ENCODE assay signal across 31 mouse cellular contexts in the genomic region with DNA sequence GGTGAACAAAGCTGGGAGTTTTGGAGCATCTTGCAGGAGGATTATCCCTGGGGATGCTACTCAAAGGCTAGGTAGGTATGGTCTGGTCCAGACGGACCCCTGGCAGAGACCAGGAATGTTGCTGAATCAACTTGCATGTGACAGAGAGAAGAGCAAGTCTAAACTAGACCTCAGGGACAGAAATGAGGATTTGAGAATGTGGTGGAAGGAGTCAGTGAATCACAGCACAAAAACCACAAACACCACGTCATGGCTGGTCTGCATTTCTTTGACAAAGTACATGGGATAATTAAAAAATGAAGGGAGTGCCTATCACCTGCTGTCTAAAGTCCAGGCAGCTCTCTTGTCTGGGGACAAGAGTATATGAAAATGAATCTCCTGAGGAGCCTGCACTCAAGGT.
DNase-seq lines count a peak whose midpoint lies in the region; ATAC-seq and TF ChIP-seq lines count a peak whose summit lies in the region.
"Had no signal": no experiment of that assay in that cellular context is flagged by ENCODE, and none has a peak within 500 bp of the region (broad histone marks: within the 10 kb centered on the region; RNA-seq: fewer than 3 reads in every experiment).

No protein-coding gene starts in this region.

- dilution Hi-C loops in CH12.LX (cut with MboI; ENCODE audit: extremely low pct_ligation_motif_present, extremely low pct_unique_long_range_greater_than_20kb, low sequenced_read_pairs) = no loop called here

- DNase-seq in 3134 (ENCODE audit: extremely low read depth, insufficient read length, low spot score) (peak; percentile 53), CH12.LX (ENCODE audit: extremely low read depth) (peak; percentile 66)
- DNase-seq in testis, postnatal 14 days (ENCODE audit: low spot score) = no peak
- DNase-seq in spleen, postnatal 10 days (ENCODE audit: low spot score in 2 of 2) = no peak
- DNase-seq in cerebellum, postnatal 4 days (ENCODE audit: low spot score in 2 of 2) = no peak
- DNase-seq: adrenal gland, adult 8-10 months; adrenal gland, postnatal 25 days; cerebellum, adult 11-12 months; cerebellum, adult 8-10 months; cerebellum, postnatal 10 days; cerebellum, postnatal 36 days; embryo, embryonic 11 days; forebrain, postnatal 0 days; gastrocnemius, adult 2 months; gastrocnemius, postnatal 14 days; heart, adult 18-20 months; heart, postnatal 10 days; heart, postnatal 36 days; kidney, adult 18-20 months had no signal

- peak; percentile 90 for TF ChIP-seq EP300 in CH12.LX (IDR thresholded peaks at IDR 0.05; ENCODE audit: low read length)

- no peaks in the 10 kb centered on the region for H3K36me3 ChIP-seq in CH12.LX (replicated peaks in 1 of 2; ENCODE audit: control insufficient read depth in 1 of 2, insufficient read depth in 1 of 2, low read length in 1 of 2)
- no peaks in the 10 kb centered on the region for H3K36me3 ChIP-seq in forebrain, embryonic 13.5 days (ENCODE audit: poor library complexity, severe bottlenecking)
- H3K36me3 ChIP-seq: embryonic facial prominence, embryonic 10.5 days; embryonic facial prominence, embryonic 13.5 days; heart, embryonic 12.5 days; heart, embryonic 15.5 days; hindbrain, embryonic 10.5 days had no signal

- H3K4me2 ChIP-seq in CH12.LX (ENCODE audit: insufficient read depth, low read depth, poor library complexity, severe bottlenecking) = peak overlapping the region; percentile 1; the same call in 1 of the 2 replicates
- no peak overlapping the region for H3K4me2 ChIP-seq in forebrain, embryonic 13.5 days
- H3K4me2 ChIP-seq: embryonic facial prominence, embryonic 13.5 days; heart, embryonic 12.5 days; heart, embryonic 15.5 days; hindbrain, embryonic 14.5 days had no signal

- H3K4me1 ChIP-seq in CH12.LX (ENCODE audit: control insufficient read depth in 1 of 2, insufficient read depth in 2 of 2) = peaks cover 16 to 50% of the 10 kb centered on the region in 2 experiments
- peaks cover 3% of the 10 kb centered on the region; the same call in 1 of the 2 replicates for H3K4me1 ChIP-seq in forebrain, embryonic 13.5 days
- H3K4me1 ChIP-seq: heart, embryonic 12.5 days; heart, embryonic 15.5 days had no signal

- no peak for TF ChIP-seq CTCF in CH12.LX (conservative IDR thresholded peaks at IDR 0.05 in 1 of 2, IDR thresholded peaks at IDR 0.05 in 1 of 2; ENCODE audit: low read depth in 2 of 2, low read length in 2 of 2)

- H3K4me3 ChIP-seq in CH12.LX (replicated peaks in 1 of 3; ENCODE audit: low read depth in 2 of 3, low read length in 2 of 3, poor library complexity in 1 of 3) = no peak overlapping the region
- H3K4me3 ChIP-seq in forebrain, embryonic 13.5 days = no peak overlapping the region
- H3K4me3 ChIP-seq: embryonic facial prominence, embryonic 10.5 days; embryonic facial prominence, embryonic 13.5 days; erythroblast, embryonic 14.5 days; gastrocnemius, adult 2 months; heart, embryonic 12.5 days; heart, embryonic 15.5 days; hindbrain, embryonic 10.5 days had no signal

- TF ChIP-seq RAD21 in CH12.LX (IDR thresholded peaks at IDR 0.05; ENCODE audit: low read depth, low read length) = no peak

- in situ Hi-C loops in CH12.LX (cut with MboI; ENCODE audit: low pct_ligation_motif_present, low pct_unique_long_range_greater_than_20kb, low sequenced_read_pairs) = no loop called here

- H3K27me3 ChIP-seq in CH12.LX (replicated peaks) = no peaks in the 10 kb centered on the region
- no peaks in the 10 kb centered on the region for H3K27me3 ChIP-seq in forebrain, embryonic 13.5 days
- H3K27me3 ChIP-seq: embryonic facial prominence, embryonic 13.5 days; heart, embryonic 12.5 days; heart, embryonic 15.5 days had no signal

- no peak overlapping the region for H3K27ac ChIP-seq in CH12.LX (ENCODE audit: insufficient read depth, low read depth)
- no peak overlapping the region for H3K27ac ChIP-seq in forebrain, embryonic 13.5 days
- H3K27ac ChIP-seq: embryonic facial prominence, embryonic 10.5 days; embryonic facial prominence, embryonic 13.5 days; gastrocnemius, adult 2 months; heart, embryonic 15.5 days; hindbrain, embryonic 10.5 days; hindbrain, embryonic 14.5 days had no signal

- peaks cover 5% of the 10 kb centered on the region for H3K9me3 ChIP-seq in CH12.LX (replicated peaks; ENCODE audit: low read length)
- no peaks in the 10 kb centered on the region; the same call in 1 of the 2 replicates for H3K9me3 ChIP-seq in forebrain, embryonic 13.5 days (replicated peaks)
- H3K9me3 ChIP-seq: embryonic facial prominence, embryonic 13.5 days; heart, embryonic 15.5 days had no signal

- peak; percentile 23; the same call in 1 of the 2 replicates for ATAC-seq in common myeloid progenitor, adult 5-6 weeks (replicated peaks; ENCODE audit: low read depth, poor library complexity, severe bottlenecking)
- ATAC-seq in megakaryocyte, adult 5-6 weeks (ENCODE audit: poor library complexity, severe bottlenecking) = peak; percentile 19; the same call in 1 of the 2 replicates
- no peak for ATAC-seq in forebrain, embryonic 13.5 days
- ATAC-seq: activated CD4-positive, CD25-positive, alpha-beta regulatory T cell, adult 4 months; forebrain, embryonic 14.5 days; forebrain, postnatal 0 days had no signal

- no peak overlapping the region for H3K9ac ChIP-seq in CH12.LX (ENCODE audit: insufficient read depth, low read depth)
- no peak overlapping the region for H3K9ac ChIP-seq in forebrain, embryonic 13.5 days
- H3K9ac ChIP-seq: embryonic facial prominence, embryonic 13.5 days; forebrain, postnatal 0 days; heart, embryonic 12.5 days; heart, embryonic 15.5 days; hindbrain, embryonic 14.5 days had no signal

- WGBS in forebrain, embryonic 13.5 days = 51% methylated on average over 2 of the region's 2 CpGs

- TF ChIP-seq POLR2A in CH12.LX (IDR thresholded peaks at IDR 0.05; ENCODE audit: low read depth, low read length) = no peak

- H3K79me2 ChIP-seq in CH12.LX (replicated peaks; ENCODE audit: control insufficient read depth, extremely low read depth, insufficient read depth, poor library complexity, severe bottlenecking) = no peaks in the 10 kb centered on the region

TF ChIP-seq in CH12.LX, 34 proteins besides CTCF, POLR2A, EP300 and RAD21:
- TF ChIP-seq BHLHE40 (IDR thresholded peaks at IDR 0.05; ENCODE audit: low read depth, low read length) = peak; percentile 72
- no peak for TF ChIP-seq POLR2AphosphoS2 (IDR thresholded peaks at IDR 0.05; ENCODE audit: low read depth, low read length)
- 0 out of 2 replicates have a peak, but pooled peaks have one; percentile 26 for TF ChIP-seq CHD2 (IDR thresholded peaks at IDR 0.05; ENCODE audit: low read length)
- TF ChIP-seq HCFC1 (IDR thresholded peaks at IDR 0.05; ENCODE audit: low read depth, low read length) = no peak
- peak; percentile 53; the same call in 1 of the 2 replicates for TF ChIP-seq MEF2A (IDR thresholded peaks at IDR 0.05; ENCODE audit: borderline replicate concordance, low read depth, low read length)
- TF ChIP-seq RCOR1 (conservative IDR thresholded peaks at IDR 0.05; ENCODE audit: low read depth, low read length) = peak; percentile 40; the same call in 1 of the 2 replicates
- TF ChIP-seq NRF1 (IDR thresholded peaks at IDR 0.05; ENCODE audit: low read depth, low read length) = no peak
- 0 out of 2 replicates have a peak, but pooled peaks have one; percentile 42 for TF ChIP-seq MYC (IDR thresholded peaks at IDR 0.05; ENCODE audit: low read depth, low read length)
- peak; percentile 62 for TF ChIP-seq ETS1 (conservative IDR thresholded peaks at IDR 0.05; ENCODE audit: low read depth, low read length)
- no peak for TF ChIP-seq KAT2A (IDR thresholded peaks at IDR 0.05; ENCODE audit: insufficient replicate concordance, low read length)
- no peak for TF ChIP-seq TCF12 (IDR thresholded peaks at IDR 0.05; ENCODE audit: low read depth, low read length)
- TF ChIP-seq E2F4 (IDR thresholded peaks at IDR 0.05; ENCODE audit: insufficient replicate concordance, low read depth, low read length) = no peak
- no peak for TF ChIP-seq ZNF384 (IDR thresholded peaks at IDR 0.05; ENCODE audit: low read depth, low read length)
- no peak for TF ChIP-seq ZKSCAN1 (IDR thresholded peaks at IDR 0.05; ENCODE audit: borderline replicate concordance, low read depth, low read length)
- 0 out of 2 replicates have a peak, but pooled peaks have one; percentile 47 for TF ChIP-seq JUN (IDR thresholded peaks at IDR 0.05; ENCODE audit: insufficient read depth, low read depth, low read length)
- no peak for TF ChIP-seq USF2 (conservative IDR thresholded peaks at IDR 0.05; ENCODE audit: low read depth, low read length)
- peak; percentile 70 for TF ChIP-seq IRF4 (IDR thresholded peaks at IDR 0.05; ENCODE audit: low read depth, low read length)
- no peak for TF ChIP-seq TBP (conservative IDR thresholded peaks at IDR 0.05; ENCODE audit: low read depth, low read length)
- no peak for TF ChIP-seq ZC3H11A (IDR thresholded peaks at IDR 0.05; ENCODE audit: low read depth, low read length)
- no peak for TF ChIP-seq ZMIZ1 (IDR thresholded peaks at IDR 0.05; ENCODE audit: low read depth, low read length)
- peak; percentile 71; the same call in 1 of the 2 replicates for TF ChIP-seq CHD1 (IDR thresholded peaks at IDR 0.05; ENCODE audit: low read depth, low read length)
- no peak for TF ChIP-seq MAX (IDR thresholded peaks at IDR 0.05; ENCODE audit: low read length)
- TF ChIP-seq USF1 (IDR thresholded peaks at IDR 0.05; ENCODE audit: low read depth, low read length) = no peak
- TF ChIP-seq ELF1 (IDR thresholded peaks at IDR 0.05; ENCODE audit: low read depth, low read length) = no peak
- TF ChIP-seq MAFK (IDR thresholded peaks at IDR 0.05; ENCODE audit: insufficient replicate concordance, low read length) = 0 out of 2 replicates have a peak, but pooled peaks have one; percentile 44

Comparison
In these comparisons a context has a peak if more than half of its experiments do, and no peak if none do; other contexts are left out.
1. DNase-seq: peak in 3134 (single experiment) and CH12.LX (single experiment); none in testis, postnatal 14 days (single experiment), spleen, postnatal 10 days (0 of 2) and cerebellum, postnatal 4 days (0 of 2).